Mouse (Mus musculus): Measurements from ENCODE around the gene Akirin1.

The Akirin1 gene

DNA sequence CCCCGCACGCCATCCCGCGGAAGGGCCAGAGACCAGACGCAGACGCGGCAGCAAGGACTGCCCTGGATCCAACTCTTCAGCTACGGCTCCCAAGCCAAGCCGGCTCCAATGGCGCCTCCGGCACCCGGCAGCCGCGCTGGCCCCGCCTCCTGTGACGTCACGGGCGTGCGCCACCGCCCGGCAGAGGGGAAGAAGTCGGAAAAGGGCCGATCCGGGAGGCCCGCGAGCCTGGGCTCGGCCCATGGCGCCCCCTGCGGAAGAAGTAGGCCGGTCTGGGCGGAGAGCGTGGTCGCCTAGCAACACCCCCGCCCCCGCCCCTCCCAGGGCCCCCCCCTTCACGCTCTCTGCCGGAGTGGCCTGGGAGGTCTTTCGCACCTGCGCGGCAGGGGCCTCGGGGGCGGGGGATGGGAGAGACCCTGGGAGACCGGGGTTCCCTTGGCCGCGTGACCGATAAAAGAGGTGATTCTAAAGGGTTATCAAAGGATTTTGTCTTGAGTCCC is at the start of gene Akirin1:
TSS of gene Akirin1 (minus strand) at position 194 of the 500 bp plus-strand sequence.
- DNase-seq (ENCODE audit: low read depth, low spot score): peak; percentile 95

DNA sequence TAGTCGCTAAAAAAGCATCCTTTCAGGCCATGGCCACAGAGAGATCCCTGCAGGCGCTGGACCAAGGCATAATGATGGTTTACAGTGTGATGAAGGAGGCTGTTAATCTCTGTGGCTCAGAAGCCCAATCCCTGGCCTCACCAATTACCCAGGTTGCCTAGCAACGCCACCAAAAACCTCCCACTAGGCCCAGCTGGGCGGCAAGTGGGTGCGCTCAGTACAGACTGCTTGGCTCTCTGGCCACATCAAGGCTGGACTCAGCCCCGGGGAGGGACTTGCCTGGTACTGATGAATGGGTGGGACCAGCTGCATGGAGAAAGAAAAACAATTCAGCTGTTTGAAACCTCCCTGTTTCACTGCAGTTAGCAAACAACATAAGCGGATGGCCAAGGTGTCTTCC is 47.7 kb upstream of the Akirin1 start:
- DNase-seq (ENCODE audit: low read depth, low spot score): peak; percentile 46

DNA sequence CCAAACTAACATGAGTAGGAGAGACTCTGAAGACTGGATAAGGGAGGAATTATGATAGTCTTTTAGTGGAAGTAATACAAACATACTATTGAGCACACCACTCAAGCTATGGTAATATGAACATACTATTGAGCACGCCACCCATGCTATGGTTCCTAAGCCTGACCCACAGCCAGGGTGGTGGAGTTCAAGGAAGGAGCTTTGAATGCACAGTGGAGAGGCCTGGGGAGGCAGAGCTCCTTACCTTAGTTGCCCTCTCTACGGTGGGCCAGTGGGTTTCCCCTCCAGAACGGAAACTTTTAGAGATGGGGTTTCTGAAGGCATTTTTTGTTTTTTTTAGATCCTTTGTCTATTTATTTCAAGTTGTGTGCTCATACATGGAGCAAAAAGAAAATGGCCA is 47.3 kb upstream of the Akirin1 start:
- no peak for DNase-seq (ENCODE audit: low read depth, low spot score)

DNA sequence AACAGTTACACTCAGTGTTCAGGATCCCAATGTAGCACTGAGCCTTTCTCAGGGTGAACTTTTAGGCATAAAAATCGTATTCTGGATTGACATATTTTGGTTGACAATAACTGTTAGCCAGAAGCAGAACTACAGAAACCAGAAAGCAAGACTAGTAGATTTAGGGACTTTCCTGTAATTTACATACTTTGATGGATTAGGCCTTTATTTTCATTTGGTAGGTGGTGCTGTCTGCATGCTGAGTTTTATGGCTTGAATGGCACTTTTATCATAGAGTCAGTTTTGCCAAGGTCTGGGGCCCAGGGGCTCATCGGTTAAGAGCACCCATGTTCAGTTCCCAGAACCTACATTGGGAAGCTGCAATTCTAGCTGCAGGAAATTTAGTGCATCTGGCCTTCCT is 44.9 kb upstream of the Akirin1 start:
- no peak for DNase-seq (ENCODE audit: low read depth, low spot score)

DNA sequence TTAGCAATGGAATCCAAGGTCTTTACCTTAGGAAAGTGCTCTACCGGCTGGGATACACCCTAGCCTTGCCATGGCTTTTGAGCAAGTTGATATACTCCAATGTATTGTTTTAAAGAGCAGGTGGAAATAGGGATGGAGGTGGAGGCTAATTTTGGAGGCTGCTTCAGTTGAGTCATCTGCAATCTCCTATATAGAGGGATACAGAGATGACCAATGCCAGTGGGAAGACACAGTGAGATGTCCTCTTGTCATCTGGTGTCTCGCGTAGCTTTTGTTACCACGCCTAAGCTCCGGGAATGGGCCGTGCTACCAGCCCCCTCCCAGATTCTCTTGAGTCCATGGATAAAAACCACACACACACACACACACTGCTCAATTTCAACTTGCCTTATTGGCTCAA is 43.0 kb upstream of the Akirin1 start:
- DNase-seq (ENCODE audit: low read depth, low spot score): no peak

DNA sequence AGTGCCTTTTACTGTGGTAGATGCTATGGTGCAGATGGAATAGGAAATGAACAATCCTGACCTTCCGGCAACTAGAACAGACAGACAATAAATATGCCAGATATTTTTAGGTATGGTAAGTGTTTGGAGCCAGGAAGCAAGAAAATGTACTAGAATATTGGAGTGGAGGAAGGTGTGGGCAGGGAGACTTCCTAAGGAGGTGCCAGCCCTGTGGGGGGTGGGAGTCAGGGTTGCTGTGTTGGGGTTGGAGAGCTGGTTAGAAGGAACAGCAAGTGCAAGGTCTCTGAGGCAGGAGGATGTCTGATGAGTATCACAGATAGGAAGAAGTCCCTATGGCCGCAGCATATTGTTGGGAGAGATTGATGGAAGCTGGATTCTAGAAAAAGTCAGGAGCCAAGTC is 42.5 kb upstream of the Akirin1 start:
- no peak for DNase-seq (ENCODE audit: low read depth, low spot score)

DNA sequence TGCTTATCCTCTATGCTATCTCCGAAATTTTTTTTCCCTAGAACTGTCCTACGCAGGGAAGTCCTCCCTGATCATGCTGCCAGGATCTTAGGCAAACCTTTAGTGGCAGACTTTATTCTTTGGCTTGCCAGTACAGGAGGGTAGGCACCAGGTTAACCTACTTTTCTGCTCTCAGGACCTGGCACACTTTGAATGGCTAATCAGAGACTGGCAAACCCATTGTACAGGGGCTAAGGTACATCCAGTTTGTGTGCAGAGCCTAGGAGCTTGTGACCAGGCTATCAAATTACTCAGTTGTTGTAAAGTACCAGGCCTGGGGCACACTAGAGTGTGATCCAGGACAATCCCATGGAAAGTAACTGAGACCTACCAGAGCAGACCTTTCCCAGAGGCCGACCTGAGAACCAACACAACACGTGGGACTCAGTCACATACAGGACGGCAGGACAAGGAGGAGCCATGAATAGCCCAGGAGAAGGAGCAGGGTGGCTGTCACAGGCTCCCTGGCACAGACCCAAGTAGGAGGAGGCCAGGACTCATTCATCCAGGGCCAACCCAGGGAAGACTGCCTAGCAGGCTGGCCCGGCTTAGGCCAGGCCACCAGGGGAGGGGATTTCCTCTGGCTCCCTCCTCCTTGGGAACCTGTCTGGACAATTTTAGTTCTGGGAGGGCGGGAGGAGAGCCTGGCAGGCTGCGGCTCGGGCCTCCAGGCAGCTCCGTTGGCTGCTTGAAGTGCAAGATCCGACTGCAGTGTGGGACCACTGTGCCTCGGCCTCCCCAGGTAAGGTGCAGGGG is 37.2 kb upstream of the Akirin1 start, which contains the start of gene Rhbdl2:
TSS of gene Rhbdl2 (plus strand) at position 684 of the 795 bp plus-strand sequence.
- peak; percentile 17 for DNase-seq (ENCODE audit: low read depth, low spot score)

DNA sequence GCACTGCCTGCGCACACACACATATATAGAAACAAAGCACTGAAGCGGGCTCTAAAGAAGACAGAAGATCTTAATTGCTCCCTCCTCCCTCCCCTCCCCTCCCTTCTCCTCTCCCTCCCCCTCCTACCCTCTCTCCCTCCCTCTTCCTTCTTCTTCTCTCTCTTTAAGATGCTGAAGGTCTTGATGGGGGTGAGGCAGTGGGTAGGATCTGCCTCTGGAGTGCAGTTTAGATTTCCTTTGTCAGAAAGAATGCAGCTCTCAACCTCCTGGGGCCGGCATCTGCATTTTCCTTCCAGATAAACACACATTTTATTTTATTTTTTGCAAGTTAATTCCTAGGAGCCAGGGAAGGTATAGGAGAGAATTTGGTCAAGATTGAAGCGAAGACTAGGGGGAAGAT is 18.1 kb upstream of the Akirin1 start:
- DNase-seq (ENCODE audit: low read depth, low spot score): no peak

DNA sequence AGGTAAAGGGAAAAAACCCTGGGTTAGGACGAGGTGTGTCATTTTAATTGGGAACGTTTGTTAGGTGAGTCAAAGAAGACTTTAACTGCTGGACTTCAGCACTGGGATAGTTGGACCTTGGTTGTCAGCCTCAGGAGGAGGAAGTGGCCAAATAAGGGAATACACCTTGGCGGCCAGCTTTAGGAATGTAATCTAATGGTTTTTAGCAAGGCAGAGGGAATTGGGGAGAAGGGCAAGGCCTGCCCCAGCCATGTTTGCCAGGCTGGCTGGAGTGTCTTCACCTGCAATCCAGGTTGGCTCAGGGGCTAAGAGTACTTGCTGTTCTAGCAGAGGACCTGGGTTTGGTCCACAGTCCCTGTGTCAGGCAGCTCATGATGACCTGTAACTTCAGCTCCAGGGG is 17.7 kb upstream of the Akirin1 start:
- no peak for DNase-seq (ENCODE audit: low read depth, low spot score)

DNA sequence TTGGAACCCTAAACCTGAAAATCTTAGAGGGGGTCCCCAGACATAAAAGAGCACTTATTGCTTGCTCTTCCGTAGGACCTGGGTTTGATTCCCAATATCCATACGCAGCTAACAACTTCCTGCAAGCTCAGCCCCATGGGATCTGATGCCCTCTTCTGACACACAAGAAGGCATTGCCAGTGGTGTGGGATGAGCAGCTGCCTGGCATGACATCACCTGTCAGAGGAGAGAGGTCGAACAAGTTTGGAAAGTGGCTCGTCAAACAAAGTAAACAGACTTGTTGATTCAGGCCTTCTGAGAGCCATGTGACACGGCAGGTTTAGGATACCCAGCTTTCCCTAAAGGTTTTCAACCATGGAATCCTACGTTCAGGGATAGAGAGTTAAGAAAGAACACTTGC is 14.9 kb upstream of the Akirin1 start:
- DNase-seq (ENCODE audit: low read depth, low spot score): no peak

DNA sequence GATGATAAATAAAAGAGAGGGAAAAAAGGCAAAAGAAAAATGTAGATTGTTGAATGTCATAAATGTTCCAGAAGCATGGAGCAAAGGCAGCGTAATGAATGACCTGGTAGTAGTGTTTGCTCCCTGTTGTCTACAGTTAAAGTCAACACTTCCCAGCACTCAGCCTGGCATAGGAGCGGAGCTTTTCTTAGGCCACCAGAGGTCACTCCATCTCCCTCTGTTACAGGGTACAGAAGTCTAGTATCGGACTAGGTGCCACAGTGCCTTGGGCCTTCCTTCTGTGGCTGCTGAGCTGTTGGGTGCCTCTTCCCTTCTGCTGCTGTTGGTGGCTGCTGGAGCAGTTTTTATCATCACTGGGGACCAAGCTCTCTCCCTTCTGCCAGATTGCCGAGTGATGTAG is 8.2 kb upstream of the Akirin1 start:
- no peak for DNase-seq (ENCODE audit: low read depth, low spot score)

DNA sequence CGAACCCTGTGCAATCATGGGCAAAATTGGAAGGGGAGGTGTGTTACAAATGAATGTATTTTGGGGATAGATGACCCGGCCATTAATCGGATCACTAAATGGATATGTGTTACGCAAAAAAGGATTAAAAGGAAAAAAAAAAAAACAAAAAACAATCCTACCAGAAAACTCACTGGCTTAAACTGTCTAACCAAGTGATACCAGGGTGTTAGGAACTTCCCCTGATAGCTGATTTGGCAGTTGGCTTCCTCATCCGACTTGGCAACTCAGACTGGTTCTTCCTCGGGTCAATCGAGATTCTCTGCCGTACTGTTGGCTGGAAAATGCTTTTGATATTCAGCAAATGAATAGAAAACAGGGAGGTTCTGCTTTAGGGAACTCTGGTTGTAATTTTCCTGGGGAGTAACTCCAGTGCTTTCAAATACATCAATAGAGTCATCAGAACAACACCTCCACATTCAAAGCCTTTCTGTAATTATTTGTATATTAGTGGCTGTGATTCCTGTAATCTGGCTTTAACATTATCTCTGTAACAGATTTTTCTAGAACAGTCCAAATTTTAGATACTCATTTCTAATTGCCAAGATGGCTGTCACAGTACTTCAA is 665 bp upstream of the Akirin1 start:
- no peak for DNase-seq (ENCODE audit: low read depth, low spot score)

DNA sequence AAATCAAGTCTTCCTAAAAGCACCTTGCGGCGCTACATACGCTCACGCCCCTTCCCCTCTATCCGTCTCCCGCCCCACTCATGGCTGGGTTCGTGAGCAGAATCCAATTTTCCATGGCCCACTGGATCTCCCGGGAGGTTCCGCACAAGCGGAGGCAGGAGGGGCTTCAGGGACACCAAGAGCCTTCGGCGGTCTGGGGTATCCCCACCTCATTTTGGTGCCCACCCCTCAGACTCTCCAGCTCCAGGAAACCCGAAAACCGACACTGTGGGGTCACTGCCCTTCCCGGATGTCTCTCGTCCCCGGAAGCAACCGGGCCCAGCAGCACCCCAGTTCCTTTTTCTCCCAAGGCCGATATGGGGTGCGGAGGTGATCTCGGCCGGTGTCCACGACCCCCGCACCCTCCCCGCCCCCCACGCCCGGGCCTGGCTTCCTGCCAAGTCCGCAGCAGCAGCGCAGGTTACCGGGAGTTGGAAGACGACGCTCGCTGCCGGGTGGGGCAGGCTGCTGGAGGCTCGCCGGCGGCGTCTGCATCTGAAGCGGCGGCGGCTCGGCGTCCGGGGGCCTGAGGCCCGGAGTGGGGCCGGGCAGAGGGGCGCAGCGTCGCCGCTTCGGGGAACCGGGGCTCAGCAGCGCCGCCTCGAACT is 538 bp downstream of the Akirin1 start:
- DNase-seq (ENCODE audit: low read depth, low spot score): no peak

DNA sequence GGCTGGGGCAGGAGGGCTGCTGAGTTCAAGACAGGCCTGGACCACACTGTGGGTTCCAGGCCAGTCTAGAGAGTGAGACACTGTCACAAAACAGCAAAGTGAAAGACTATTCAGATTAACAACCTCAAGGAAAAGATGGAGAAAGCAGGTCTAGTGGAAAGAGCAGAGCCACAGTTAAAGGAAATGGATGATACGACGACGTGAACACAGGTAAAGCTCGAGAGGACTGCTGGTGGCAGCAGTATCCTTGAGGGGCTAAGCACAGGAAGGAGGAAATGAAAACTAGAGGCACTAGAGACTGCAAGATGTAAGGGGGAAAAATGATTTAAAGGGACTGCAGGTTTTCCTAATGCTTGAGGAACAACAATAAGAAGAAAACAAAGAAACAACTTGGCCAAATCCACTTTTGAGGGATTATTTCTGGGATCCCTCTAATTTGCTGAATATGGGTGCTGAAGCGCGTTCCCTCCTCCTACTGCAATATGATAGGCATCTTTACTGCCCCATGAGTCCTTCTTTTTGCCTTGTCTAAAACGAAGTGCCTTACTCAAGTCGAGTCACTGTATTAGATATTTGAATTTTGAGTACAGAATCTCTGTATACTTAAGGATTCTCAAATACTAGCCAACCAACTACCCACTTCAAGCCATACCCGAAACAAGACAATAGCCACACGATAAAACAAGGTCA is 1.3 kb downstream of the Akirin1 start:
- no peak for DNase-seq (ENCODE audit: low read depth, low spot score)

DNA sequence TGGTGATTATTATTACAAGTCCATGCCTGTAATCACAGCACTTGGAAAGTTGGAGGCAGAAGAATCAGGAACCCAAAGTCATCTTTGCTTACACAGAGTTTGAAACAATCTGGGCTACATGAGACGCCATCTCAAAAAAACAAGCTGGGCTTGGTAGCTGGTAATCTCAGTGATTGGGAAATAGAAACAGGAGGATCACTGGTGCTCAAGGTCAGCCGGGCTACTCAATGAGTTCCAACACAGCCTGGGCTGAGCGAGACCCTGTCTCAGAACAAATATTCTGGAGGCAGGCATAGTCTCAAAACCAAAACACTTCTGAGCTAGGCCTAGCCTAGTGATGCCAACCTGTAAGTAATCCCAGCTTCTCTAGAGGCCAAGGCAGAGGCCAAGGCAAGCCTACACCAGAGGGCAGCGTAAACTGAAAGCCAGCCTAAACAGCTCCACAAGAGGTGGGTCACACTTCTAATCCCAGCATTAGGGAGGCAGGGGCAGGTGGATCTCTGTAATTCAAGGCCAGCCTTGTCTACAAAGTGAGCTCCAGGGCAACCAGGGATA is 4.8 kb downstream of the Akirin1 start:
- DNase-seq (ENCODE audit: low read depth, low spot score): no peak

DNA sequence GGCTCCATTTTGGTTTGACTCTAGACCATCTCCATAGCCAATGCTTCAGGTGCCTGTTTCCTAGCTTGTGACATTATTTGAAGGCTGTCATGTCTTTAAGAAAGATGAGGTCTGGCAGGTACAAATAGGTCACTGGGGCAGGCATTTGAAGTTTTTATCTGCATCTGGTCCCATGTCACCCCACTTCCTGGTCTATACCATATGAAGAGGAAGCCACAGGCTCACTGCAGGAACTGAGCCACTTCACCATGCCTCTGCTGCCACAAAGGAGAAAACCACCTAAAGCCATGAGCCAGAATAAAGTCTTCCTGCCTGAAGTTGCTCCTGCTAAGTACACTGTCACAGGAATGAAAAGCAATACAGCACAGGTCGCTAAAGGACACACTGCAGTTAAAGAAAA is 7.3 kb downstream of the Akirin1 start:
- DNase-seq (ENCODE audit: low read depth, low spot score): no peak

DNA sequence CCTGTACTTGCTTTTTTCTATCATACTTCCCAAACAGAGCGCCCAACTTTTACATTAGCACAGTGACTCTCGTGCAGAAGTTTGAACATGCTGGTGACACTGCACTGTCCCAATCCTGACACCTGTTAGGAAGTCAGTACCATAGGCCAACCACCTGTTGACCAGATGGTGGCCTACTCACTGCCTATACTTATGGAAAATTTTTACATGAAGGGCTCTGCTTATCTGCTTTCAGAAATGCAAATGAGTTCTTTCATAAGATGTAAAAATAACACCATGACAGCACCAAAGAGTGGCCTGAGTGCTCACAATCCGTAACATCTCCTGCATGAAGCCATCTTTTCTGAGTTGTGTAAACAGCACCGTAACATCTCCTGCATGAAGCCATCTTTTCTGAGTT is 11.4 kb downstream of the Akirin1 start:
- DNase-seq (ENCODE audit: low read depth, low spot score): no peak

DNA sequence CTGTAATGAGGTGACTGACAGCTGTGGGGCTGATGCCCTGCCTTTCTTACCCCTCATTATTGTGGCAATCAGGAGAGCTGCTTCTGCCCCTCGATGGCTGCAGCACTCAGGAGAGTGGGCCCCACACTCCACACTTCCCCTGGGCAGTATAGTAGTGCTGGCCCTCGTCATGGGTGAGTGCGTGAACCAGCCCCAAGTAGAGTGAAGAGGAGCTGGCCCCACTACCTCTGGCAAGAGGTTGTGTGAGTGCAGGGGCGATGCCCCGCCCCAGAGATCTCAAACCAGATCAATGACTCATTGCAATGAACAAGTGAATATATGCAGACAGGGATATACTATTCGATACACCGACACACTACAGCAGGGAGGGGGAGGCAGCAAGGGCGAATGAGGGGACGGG is 16.6 kb downstream of the Akirin1 start:
- no peak for DNase-seq (ENCODE audit: low read depth, low spot score)

DNA sequence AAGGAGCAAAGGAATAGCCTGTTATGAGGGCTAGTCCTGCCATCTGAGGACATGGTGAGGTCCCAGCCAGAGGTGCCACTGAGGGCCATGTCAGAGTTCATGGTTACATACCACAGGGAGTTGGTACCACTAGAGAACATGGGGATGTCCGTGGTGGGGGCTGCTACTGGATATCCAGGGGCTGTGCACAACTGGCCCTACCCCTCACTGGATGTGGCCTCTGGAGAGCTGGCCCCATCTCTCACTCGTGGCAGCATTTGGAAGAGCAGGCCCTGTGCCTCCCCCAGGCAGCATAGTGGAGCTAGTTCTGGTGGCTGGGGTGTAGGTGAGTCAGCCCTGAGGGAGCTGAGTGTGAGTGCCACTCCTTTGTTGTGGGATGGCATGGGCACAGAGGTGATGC is 17.2 kb downstream of the Akirin1 start:
- DNase-seq (ENCODE audit: low read depth, low spot score): no peak

DNA sequence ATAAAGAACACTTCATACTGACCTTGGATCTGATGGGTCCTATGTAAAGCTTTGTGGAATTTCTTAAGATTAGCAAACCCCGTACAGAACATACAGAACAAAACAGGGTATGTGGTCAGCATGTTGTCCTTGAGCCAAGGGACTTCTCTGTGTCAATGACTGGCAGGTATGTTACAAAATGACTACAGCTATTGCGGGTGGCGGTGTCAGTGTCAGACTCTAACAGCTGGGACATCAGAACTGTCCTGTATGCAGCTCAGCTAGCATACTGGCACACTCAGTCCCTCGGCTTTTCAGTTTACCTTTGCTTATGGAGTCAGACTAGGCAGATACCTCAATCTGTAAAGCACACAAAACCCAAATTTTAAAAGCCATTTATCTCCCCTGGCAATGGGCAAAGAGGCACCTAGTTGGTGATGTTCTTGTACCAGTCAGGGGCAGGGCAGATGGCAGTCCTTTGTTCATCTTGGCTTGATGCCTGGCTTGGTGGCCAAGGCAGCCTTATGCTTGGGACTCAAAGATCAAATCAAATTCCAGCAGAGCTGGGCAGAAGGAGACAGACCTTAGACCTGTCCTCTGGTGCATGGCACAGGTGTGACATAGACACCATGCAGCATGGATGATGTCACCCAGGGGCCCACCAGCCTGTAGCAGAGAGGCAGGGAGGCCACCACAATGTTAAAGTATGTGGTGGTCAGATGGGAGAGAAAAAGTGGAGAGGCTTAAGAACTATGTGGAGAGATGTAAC is 17.8 kb downstream of the Akirin1 start:
- DNase-seq (ENCODE audit: low read depth, low spot score): no peak

DNA sequence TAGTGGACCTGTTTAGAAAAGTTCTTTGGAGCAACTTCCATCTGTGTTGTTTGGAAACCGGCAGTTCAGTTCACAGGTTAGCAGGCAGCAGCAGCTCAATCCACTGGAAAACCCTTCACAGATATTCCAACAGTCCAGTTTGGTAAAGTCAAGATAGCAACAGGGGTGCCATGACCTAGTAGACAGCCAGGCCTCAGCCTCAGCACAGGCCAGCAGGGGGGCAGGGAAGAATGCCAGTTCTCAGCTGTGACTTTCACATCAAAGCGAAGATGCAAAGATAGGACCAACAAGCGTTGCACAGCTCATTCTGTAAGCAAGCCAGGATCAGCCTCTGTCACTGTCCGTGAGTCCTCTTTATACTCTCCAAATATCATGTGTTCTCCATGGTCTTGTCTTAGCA is 28.4 kb downstream of the Akirin1 start:
- no peak for DNase-seq (ENCODE audit: low read depth, low spot score)
